Mouse (Mus musculus) bone marrow macrophage, adult 2 months (primary cell): ENCODE data around the gene Hapln2.

Source experiments
- CTCF ChIP-seq: IDR thresholded peaks from 2 replicates; pipeline ENCODE4 v1.5.1; 2012; ENCODE audit warnings: low read depth, mild to moderate bottlenecking, low read length, moderate library complexity
- POLR2A ChIP-seq: IDR thresholded peaks from 2 replicates; pipeline ENCODE4 v1.6.1; 2012; ENCODE audit warnings: mild to moderate bottlenecking, low read depth, low read length, borderline replicate concordance

GRCm38 (mm10) chr3:87996401-87996800 is 31.0 kb downstream of the Hapln2 start:
- TF ChIP-seq POLR2A (no peak), CTCF (no peak)
